Mouse (Mus musculus): ENCODE measurements around the gene Rdh16.
"Not testable (repeated sequence)": the region's sequence is repeated elsewhere in the genome, so short reads cannot be mapped to it uniquely, and the experiment has no call there.

Gene Rdh16

GRCm38 (mm10) chr10:127834186-127834585 lies 33.2 kb downstream of the Rdh16 start:
- DNase-seq (ENCODE audit: low read depth, low spot score): not testable (repeated sequence)

GRCm38 (mm10) chr10:127835292-127835691 lies 34.3 kb downstream of the Rdh16 start:
- DNase-seq (ENCODE audit: low read depth, low spot score): no peak

- not testable (repeated sequence) for DNase-seq (ENCODE audit: low read depth, low spot score)
Observed at GRCm38 (mm10) chr10:127837793-127838192, 36.8 kb downstream of the Rdh16 start.

GRCm38 (mm10) chr10:127838539-127838938 lies 37.6 kb downstream of the Rdh16 start:
- no peak for DNase-seq (ENCODE audit: low read depth, low spot score)

GRCm38 (mm10) chr10:127840776-127841175 lies 39.8 kb downstream of the Rdh16 start:
- DNase-seq (ENCODE audit: low read depth, low spot score): no peak

- DNase-seq (ENCODE audit: low read depth, low spot score): not testable (repeated sequence)
Observed at GRCm38 (mm10) chr10:127845945-127846344, 45.0 kb downstream of the Rdh16 start.

GRCm38 (mm10) chr10:127848089-127848488 lies 47.1 kb downstream of the Rdh16 start:
- no peak for DNase-seq (ENCODE audit: low read depth, low spot score)

- no peak for DNase-seq (ENCODE audit: low read depth, low spot score)
Observed at GRCm38 (mm10) chr10:127849628-127850027, 48.7 kb downstream of the Rdh16 start, which contains the start of gene Rdh19. Rdh19 (plus strand) TSS chr10:127849928.

- DNase-seq (ENCODE audit: low read depth, low spot score): no peak
Observed at GRCm38 (mm10) chr10:127856376-127856775, 55.4 kb downstream of the Rdh16 start.

GRCm38 (mm10) chr10:127864931-127865330 lies 64.0 kb downstream of the Rdh16 start:
- DNase-seq (ENCODE audit: low read depth, low spot score): no peak

GRCm38 (mm10) chr10:127866232-127866631 lies 65.3 kb downstream of the Rdh16 start, which contains the start of gene Rdh16f2:
Rdh16f2 (plus strand) TSS chr10:127866474.
- no peak for DNase-seq (ENCODE audit: low read depth, low spot score)

GRCm38 (mm10) chr10:127872484-127872883 lies 71.5 kb downstream of the Rdh16 start:
- DNase-seq (ENCODE audit: low read depth, low spot score): no peak

GRCm38 (mm10) chr10:127877681-127878080 lies 76.7 kb downstream of the Rdh16 start:
- DNase-seq (ENCODE audit: low read depth, low spot score): no peak

- DNase-seq (ENCODE audit: low read depth, low spot score): no peak
Observed at GRCm38 (mm10) chr10:127878262-127879057, 77.5 kb downstream of the Rdh16 start.

GRCm38 (mm10) chr10:127879155-127879688 lies 78.3 kb downstream of the Rdh16 start:
- no peak for DNase-seq (ENCODE audit: low read depth, low spot score)

GRCm38 (mm10) chr10:127881041-127881440 lies 80.1 kb downstream of the Rdh16 start:
- DNase-seq (ENCODE audit: low read depth, low spot score): no peak

GRCm38 (mm10) chr10:127886551-127886950 lies 85.6 kb downstream of the Rdh16 start:
- no peak for DNase-seq (ENCODE audit: low read depth, low spot score)

GRCm38 (mm10) chr10:127886971-127887370 lies 86.0 kb downstream of the Rdh16 start:
- DNase-seq (ENCODE audit: low read depth, low spot score): no peak

GRCm38 (mm10) chr10:127888605-127889004 lies 87.7 kb downstream of the Rdh16 start, which contains the start of gene Rdh7:
Rdh7 (minus strand) TSS chr10:127888817.
- no peak for DNase-seq (ENCODE audit: low read depth, low spot score)

GRCm38 (mm10) chr10:127891481-127891880 lies 90.5 kb downstream of the Rdh16 start:
- no peak for DNase-seq (ENCODE audit: low read depth, low spot score)

- DNase-seq (ENCODE audit: low read depth, low spot score): not testable (repeated sequence)
Observed at GRCm38 (mm10) chr10:127893163-127894022, 92.4 kb downstream of the Rdh16 start.
